Mouse (Mus musculus) liver, embryonic 16.5 days (tissue): ENCODE results near the gene Crbn. TPM values are rescaled to one million over a fixed set of nuclear protein-coding genes. Genes with fewer than 3 reads are reported as not detected.
A peak's percentile ranks its signal among the peaks of the same experiment; 100 is the strongest.

Experiments used
- ATAC-seq: fragments of 200-750 bp; cut with Nextera tagmentation; 2 replicates; pipeline ENCODE4 v1.8.0; 2017; ENCODE audit warnings: low read depth, mild to moderate bottlenecking, moderate number of reproducible peaks, moderate library complexity
- H3K27ac ChIP-seq: fragments of 300-500 bp; sonication (generic); 2 replicates; pipeline ENCODE4 v1.5.1; 2014; ENCODE audit warnings: mild to moderate bottlenecking, low read length
- H3K27me3 ChIP-seq: fragments of 300-500 bp; sonication (generic); 2 replicates; pipeline ENCODE4 v1.6.1; 2014; ENCODE audit warnings: low read depth, low read length, mixed read lengths; ENCODE audit not compliant: control insufficient read depth, insufficient read depth
- H3K36me3 ChIP-seq: fragments of 300-500 bp; sonication (generic); 2 replicates; pipeline ENCODE4 v1.6.1; 2014; ENCODE audit warnings: mild to moderate bottlenecking; ENCODE audit not compliant: control insufficient read depth, insufficient read depth
- H3K4me1 ChIP-seq: fragments of 300-500 bp; sonication (generic); 2 replicates; pipeline ENCODE4 v1.6.1; 2014; ENCODE audit warnings: low read depth, low read length, mixed read lengths; ENCODE audit not compliant: control insufficient read depth
- H3K4me2 ChIP-seq: fragments of 300-500 bp; sonication (generic); 2 replicates; pipeline ENCODE4 v1.6.1; 2014; ENCODE audit warnings: low read depth, low read length, mixed read lengths
- H3K4me3 ChIP-seq: fragments of 300-500 bp; sonication (generic); 2 replicates; pipeline ENCODE4 v1.5.1; 2014; ENCODE audit warnings: low read depth, mild to moderate bottlenecking, low read length
- H3K9ac ChIP-seq: fragments of 300-500 bp; sonication (generic); 2 replicates; pipeline ENCODE4 v1.6.1; 2014; ENCODE audit warnings: low read depth, low read length
- H3K9me3 ChIP-seq: fragments of 300-500 bp; sonication (generic); replicated peaks from 2 replicates; pipeline ENCODE4 v1.6.1; 2016; ENCODE audit warnings: low read length; ENCODE audit not compliant: control insufficient read depth
- WGBS: fragments of 180-500 bp; shearing (Covaris S2); extraction: QIAGEN DNeasy Blood & Tissue Kit; methylation state at CpG from one replicate; pipeline ENCODE4 v1.1.7; 2014; ENCODE audit not compliant: insufficient replicate concordance; 5-methylcytosine and 5-hydroxymethylcytosine counted together
- polyA plus RNA-seq: library from polyadenylated mRNA; unstranded; fragments of >200 nt; fragmentation: Nextera tagmentation; extraction: Ambion mirVana; gene quantifications from 2 replicates; pipeline ENCODE4 v1.2.1, GENCODE M21; 2015

The Crbn gene
- 20.0 and 21.7 TPM in 2 replicates for polyA plus RNA-seq

- H3K9me3 ChIP-seq: no peaks in the 10 kb centered on the region
- H3K27ac ChIP-seq: peak within 1 kb of the TSS; percentile 61
- under 1% methylated on average over 52 of the region's 57 CpGs for WGBS
- no peaks in the 10 kb centered on the region for H3K27me3 ChIP-seq
- H3K4me1 ChIP-seq: peaks cover 9% of the 10 kb centered on the region
- peaks cover 5% of the 10 kb centered on the region; the same call in 1 of the 2 replicates for H3K36me3 ChIP-seq
- ATAC-seq: peak; percentile 94
- peak within 1 kb of the TSS; percentile 69 for H3K4me2 ChIP-seq
- peak within 1 kb of the TSS; percentile 91 for H3K4me3 ChIP-seq
- H3K9ac ChIP-seq: peak within 1 kb of the TSS; percentile 84
Measured at GRCm38 (mm10) chr6:106799333-106800226, at the start of gene Crbn. Gene Crbn (minus strand): TSS chr6:106800077.

- Histone ChIP-seq H3K36me3 (no peaks in the 10 kb centered on the region), H3K4me1 (no peaks in the 10 kb centered on the region), H3K27ac (no peak overlapping the region), H3K9ac (no peak overlapping the region), H3K4me2 (no peak overlapping the region), H3K27me3 (no peaks in the 10 kb centered on the region), H3K9me3 (no peaks in the 10 kb centered on the region), H3K4me3 (no peak overlapping the region)
- 41% methylated on average over 1 of the region's 1 CpGs for WGBS
- ATAC-seq: no peak
Measured at GRCm38 (mm10) chr6:106840181-106840580, 40.3 kb upstream of the Crbn start.

GRCm38 (mm10) chr6:106838053-106838452, 38.2 kb upstream of the Crbn start:
- H3K36me3 ChIP-seq: no peaks in the 10 kb centered on the region
- H3K27ac ChIP-seq: no peak overlapping the region
- no peak overlapping the region for H3K4me2 ChIP-seq
- no peaks in the 10 kb centered on the region for H3K27me3 ChIP-seq
- no peaks in the 10 kb centered on the region for H3K9me3 ChIP-seq
- ATAC-seq: no peak
- H3K4me1 ChIP-seq: no peaks in the 10 kb centered on the region
- no peak overlapping the region for H3K4me3 ChIP-seq
- H3K9ac ChIP-seq: no peak overlapping the region
- 65% methylated on average over 3 of the region's 3 CpGs for WGBS

GRCm38 (mm10) chr6:106835316-106835715, 35.4 kb upstream of the Crbn start:
- Histone ChIP-seq H3K4me3 (no peak overlapping the region), H3K4me1 (no peaks in the 10 kb centered on the region), H3K4me2 (no peak overlapping the region), H3K36me3 (no peaks in the 10 kb centered on the region), H3K9ac (no peak overlapping the region), H3K27ac (no peak overlapping the region), H3K27me3 (no peaks in the 10 kb centered on the region), H3K9me3 (no peaks in the 10 kb centered on the region)
- no peak for ATAC-seq
- 50% methylated on average over 2 of the region's 2 CpGs for WGBS

- no peaks in the 10 kb centered on the region for H3K9me3 ChIP-seq
- no peak overlapping the region for H3K4me3 ChIP-seq
- no peak for ATAC-seq
- H3K27me3 ChIP-seq: no peaks in the 10 kb centered on the region
- H3K4me2 ChIP-seq: no peak overlapping the region
- no peak overlapping the region for H3K9ac ChIP-seq
- no peak overlapping the region for H3K27ac ChIP-seq
- no peaks in the 10 kb centered on the region for H3K36me3 ChIP-seq
- WGBS: 32% methylated on average over 1 of the region's 1 CpGs
- H3K4me1 ChIP-seq: no peaks in the 10 kb centered on the region
Measured at GRCm38 (mm10) chr6:106822329-106822728, 22.5 kb upstream of the Crbn start.

GRCm38 (mm10) chr6:106820566-106820965, 20.7 kb upstream of the Crbn start:
- Histone ChIP-seq H3K27ac (no peak overlapping the region), H3K9ac (no peak overlapping the region), H3K36me3 (no peaks in the 10 kb centered on the region), H3K4me1 (no peaks in the 10 kb centered on the region), H3K4me2 (no peak overlapping the region), H3K9me3 (no peaks in the 10 kb centered on the region), H3K4me3 (no peak overlapping the region), H3K27me3 (no peaks in the 10 kb centered on the region)
- no peak for ATAC-seq

GRCm38 (mm10) chr6:106819906-106820305, 20.0 kb upstream of the Crbn start:
- H3K9me3 ChIP-seq: no peaks in the 10 kb centered on the region
- whole genome bisulfite sequencing: 49% methylated on average over 3 of the region's 3 CpGs
- H3K27ac ChIP-seq: no peak overlapping the region
- no peaks in the 10 kb centered on the region for H3K27me3 ChIP-seq
- H3K9ac ChIP-seq: no peak overlapping the region
- H3K4me3 ChIP-seq: no peak overlapping the region
- H3K4me1 ChIP-seq: no peaks in the 10 kb centered on the region
- no peaks in the 10 kb centered on the region for H3K36me3 ChIP-seq
- H3K4me2 ChIP-seq: no peak overlapping the region
- ATAC-seq: no peak

GRCm38 (mm10) chr6:106819246-106819645, 19.4 kb upstream of the Crbn start:
- no peaks in the 10 kb centered on the region for H3K27me3 ChIP-seq
- no peaks in the 10 kb centered on the region for H3K36me3 ChIP-seq
- H3K4me3 ChIP-seq: no peak overlapping the region

GRCm38 (mm10) chr6:106810686-106811085, 10.8 kb upstream of the Crbn start:
- Histone ChIP-seq H3K9me3 (no peaks in the 10 kb centered on the region), H3K9ac (no peak overlapping the region), H3K27ac (no peak overlapping the region), H3K4me1 (no peaks in the 10 kb centered on the region), H3K36me3 (no peaks in the 10 kb centered on the region), H3K27me3 (no peaks in the 10 kb centered on the region), H3K4me3 (no peak overlapping the region), H3K4me2 (no peak overlapping the region)
- WGBS: 70% methylated on average over 3 of the region's 3 CpGs
- ATAC-seq: no peak

More at GRCm38 (mm10) chr6:106819246-106819645, 19.4 kb upstream of the Crbn start:
- H3K4me1 ChIP-seq: no peaks in the 10 kb centered on the region
- H3K9me3 ChIP-seq: no peaks in the 10 kb centered on the region
- no peak overlapping the region for H3K4me2 ChIP-seq
- H3K9ac ChIP-seq: no peak overlapping the region
- no peak for ATAC-seq
- no peak overlapping the region for H3K27ac ChIP-seq
